ENCODE assay signal across 24 mouse cellular contexts in genomic region chr11:66609733-66610132, GRCm38 (mm10).
DNase-seq lines count a peak whose midpoint lies in the region; ATAC-seq lines count a peak whose summit lies in the region.
"Had no signal": no experiment of that assay in that cellular context is flagged by ENCODE, and none has a peak within 500 bp of the region (broad histone marks: within the 10 kb centered on the region; RNA-seq: fewer than 3 reads in every experiment).

No protein-coding gene starts in this region.

- no peak overlapping the region for H3K9ac ChIP-seq in forebrain, embryonic 14.5 days (ENCODE audit: low read length)
- H3K9ac ChIP-seq: embryonic facial prominence, embryonic 13.5 days; embryonic facial prominence, embryonic 15.5 days; forebrain, embryonic 13.5 days had no signal

- WGBS in forebrain, embryonic 14.5 days: 93% methylated on average over 2 of the region's 2 CpGs

- H3K27me3 ChIP-seq in forebrain, embryonic 14.5 days (replicated peaks; ENCODE audit: control insufficient read depth, insufficient read depth, low read length): no peaks in the 10 kb centered on the region
- H3K27me3 ChIP-seq: embryonic facial prominence, embryonic 13.5 days; embryonic facial prominence, embryonic 15.5 days; forebrain, embryonic 13.5 days; Patski had no signal

- peak; percentile 90 for ATAC-seq in frontal cortex, adult (ENCODE audit: low TSS enrichment)
- ATAC-seq in forebrain, embryonic 14.5 days: no peak
- ATAC-seq: activated CD4-positive, CD25-positive, alpha-beta regulatory T cell, adult 4 months; CD4-positive, CD25-positive, alpha-beta regulatory T cell, adult 4 months; forebrain, embryonic 13.5 days; forebrain, embryonic 16.5 days; Patski had no signal

- no peak overlapping the region for H3K27ac ChIP-seq in forebrain, embryonic 14.5 days (ENCODE audit: low read depth, low read length)
- H3K27ac ChIP-seq: embryonic facial prominence, embryonic 13.5 days; embryonic facial prominence, embryonic 15.5 days; forebrain, embryonic 13.5 days had no signal

- H3K4me3 ChIP-seq in forebrain, embryonic 14.5 days (ENCODE audit: low read depth, low read length): no peak overlapping the region
- H3K4me3 ChIP-seq: embryonic facial prominence, embryonic 13.5 days; embryonic facial prominence, embryonic 15.5 days; forebrain, embryonic 13.5 days had no signal

- H3K4me1 ChIP-seq in forebrain, embryonic 14.5 days (ENCODE audit: control insufficient read depth, insufficient read depth, low read length): no peaks in the 10 kb centered on the region
- H3K4me1 ChIP-seq: embryonic facial prominence, embryonic 13.5 days; embryonic facial prominence, embryonic 15.5 days; forebrain, embryonic 13.5 days had no signal

- H3K9me3 ChIP-seq in forebrain, embryonic 14.5 days (replicated peaks; ENCODE audit: control insufficient read depth, low read length): no peaks in the 10 kb centered on the region
- H3K9me3 ChIP-seq: embryonic facial prominence, embryonic 13.5 days; embryonic facial prominence, embryonic 15.5 days; forebrain, embryonic 13.5 days had no signal

- no peaks in the 10 kb centered on the region for H3K36me3 ChIP-seq in forebrain, embryonic 14.5 days (ENCODE audit: control insufficient read depth, insufficient read depth, low read length)
- H3K36me3 ChIP-seq: embryonic facial prominence, embryonic 13.5 days; embryonic facial prominence, embryonic 15.5 days; G1E had no signal

- no peak overlapping the region for H3K4me2 ChIP-seq in forebrain, embryonic 14.5 days (ENCODE audit: low read length)
- H3K4me2 ChIP-seq: embryonic facial prominence, embryonic 13.5 days; embryonic facial prominence, embryonic 15.5 days; forebrain, embryonic 13.5 days had no signal

- DNase-seq in frontal cortex, postnatal 10 days (ENCODE audit: low spot score in 2 of 2): no peak
- DNase-seq in right cerebral cortex, adult 2 months (ENCODE audit: low spot score in 2 of 2): peak; percentile 10 to 14
- DNase-seq in right cerebral cortex, postnatal 4 days: no peak
- DNase-seq in forebrain, embryonic 14.5 days (ENCODE audit: low spot score): no peak
- DNase-seq: adrenal gland, adult 8-10 months; adrenal gland, postnatal 14 days; adrenal gland, postnatal 36 days; B cell, adult 2 months; cerebellum, adult 11 months; cerebellum, adult 18-20 months; cerebellum, adult 8-10 months; cerebellum, adult 9-11 months; cerebellum, postnatal 14 days; cerebellum, postnatal 36 days; embryo, embryonic 11 days had no signal

Comparison
In these comparisons a context has a peak if more than half of its experiments do, and no peak if none do; other contexts are left out.
1. DNase-seq: peak in right cerebral cortex, adult 2 months (2 of 2); none in frontal cortex, postnatal 10 days (0 of 2), right cerebral cortex, postnatal 4 days (single experiment) and forebrain, embryonic 14.5 days (single experiment).